Mouse (Mus musculus): ENCODE measurements around the gene Gna12.

The Gna12 gene

GRCm38 (mm10) chr5:140830314-140831063 is at the start of gene Gna12:
Gene Gna12 (minus strand): TSS chr5:140830431.
- peak; percentile 95 for DNase-seq (ENCODE audit: extremely low spot score, low spot score)

GRCm38 (mm10) chr5:140878644-140879043 is 48.4 kb upstream of the Gna12 start:
- no peak for DNase-seq (ENCODE audit: extremely low spot score, low spot score)

- DNase-seq (ENCODE audit: extremely low spot score, low spot score): no peak
Observed at GRCm38 (mm10) chr5:140873736-140874307, 43.6 kb upstream of the Gna12 start.

GRCm38 (mm10) chr5:140873039-140873551 is 42.9 kb upstream of the Gna12 start:
- peak; percentile 45 for DNase-seq (ENCODE audit: extremely low spot score, low spot score)

GRCm38 (mm10) chr5:140872532-140873038 is 42.4 kb upstream of the Gna12 start:
- peak; percentile 48 for DNase-seq (ENCODE audit: extremely low spot score, low spot score)

GRCm38 (mm10) chr5:140871241-140871640 is 41.0 kb upstream of the Gna12 start:
- DNase-seq (ENCODE audit: extremely low spot score, low spot score): no peak

GRCm38 (mm10) chr5:140869034-140869433 is 38.8 kb upstream of the Gna12 start:
- DNase-seq (ENCODE audit: extremely low spot score, low spot score): peak; percentile 49

GRCm38 (mm10) chr5:140859730-140860129 is 29.5 kb upstream of the Gna12 start:
- DNase-seq (ENCODE audit: extremely low spot score, low spot score): no peak

GRCm38 (mm10) chr5:140858335-140858734 is 28.1 kb upstream of the Gna12 start:
- DNase-seq (ENCODE audit: extremely low spot score, low spot score): no peak

- no peak for DNase-seq (ENCODE audit: extremely low spot score, low spot score)
Observed at GRCm38 (mm10) chr5:140857432-140858154, 27.4 kb upstream of the Gna12 start.

- DNase-seq (ENCODE audit: extremely low spot score, low spot score): peak; percentile 42
Observed at GRCm38 (mm10) chr5:140855909-140856530, 25.8 kb upstream of the Gna12 start.

- DNase-seq (ENCODE audit: extremely low spot score, low spot score): no peak
Observed at GRCm38 (mm10) chr5:140854700-140855099, 24.5 kb upstream of the Gna12 start.

- no peak for DNase-seq (ENCODE audit: extremely low spot score, low spot score)
Observed at GRCm38 (mm10) chr5:140853723-140854122, 23.5 kb upstream of the Gna12 start.

- no peak for DNase-seq (ENCODE audit: extremely low spot score, low spot score)
Observed at GRCm38 (mm10) chr5:140852435-140852996, 22.3 kb upstream of the Gna12 start.

- DNase-seq (ENCODE audit: extremely low spot score, low spot score): peak; percentile 59
Observed at GRCm38 (mm10) chr5:140847300-140847729, 17.1 kb upstream of the Gna12 start.

GRCm38 (mm10) chr5:140841942-140842341 is 11.7 kb upstream of the Gna12 start:
- no peak for DNase-seq (ENCODE audit: extremely low spot score, low spot score)

GRCm38 (mm10) chr5:140831064-140831431 is 817 bp upstream of the Gna12 start:
- no peak for DNase-seq (ENCODE audit: extremely low spot score, low spot score)

- DNase-seq (ENCODE audit: extremely low spot score, low spot score): peak; percentile 34
Observed at GRCm38 (mm10) chr5:140829911-140830294, 328 bp downstream of the Gna12 start.

- DNase-seq (ENCODE audit: extremely low spot score, low spot score): no peak
Observed at GRCm38 (mm10) chr5:140829081-140829910, 935 bp downstream of the Gna12 start.

- DNase-seq (ENCODE audit: extremely low spot score, low spot score): no peak
Observed at GRCm38 (mm10) chr5:140828363-140828762, 1.9 kb downstream of the Gna12 start.
